Mouse (Mus musculus) bone marrow macrophage, adult 2 months (primary cell): ENCODE data around the gene Ipo4.

Source experiments
- CTCF ChIP-seq: IDR thresholded peaks from 2 replicates; pipeline ENCODE4 v1.5.1; 2012; ENCODE audit warnings: low read depth, mild to moderate bottlenecking, low read length, moderate library complexity
- POLR2A ChIP-seq: IDR thresholded peaks from 2 replicates; pipeline ENCODE4 v1.6.1; 2012; ENCODE audit warnings: mild to moderate bottlenecking, low read depth, low read length, borderline replicate concordance

DNA sequence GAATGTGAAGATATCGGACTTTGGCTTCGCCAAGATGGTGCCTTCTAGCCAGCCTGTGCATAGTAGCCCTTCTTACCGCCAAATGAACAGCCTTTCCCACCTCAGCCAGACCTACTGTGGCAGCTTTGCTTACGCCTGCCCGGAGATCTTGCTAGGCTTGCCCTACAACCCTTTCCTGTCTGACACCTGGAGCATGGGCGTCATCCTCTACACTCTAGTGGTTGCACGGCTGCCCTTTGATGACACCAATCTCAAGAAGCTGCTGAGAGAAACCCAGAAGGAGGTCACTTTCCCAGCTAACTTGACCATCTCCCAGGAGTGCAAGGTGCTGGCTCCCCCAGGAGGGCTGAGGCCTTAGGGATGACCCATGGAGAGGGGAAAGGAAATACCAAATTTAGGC lies 15.8 kb upstream of the Ipo4 start:
- TF ChIP-seq POLR2A (no peak), CTCF (no peak)
